Mouse (Mus musculus) gastrocnemius, adult 2 months (tissue): ENCODE data around the gene Nr1h2. TPM values are rescaled to one million over a fixed set of nuclear protein-coding genes. Genes with fewer than 3 reads are reported as not detected.

Experiments used
- DNase-seq: peaks from one replicate; pipeline ENCODE4 v3.0.0; 2022
- H3K27ac ChIP-seq: fragments of 200-600 bp; 2 replicates; pipeline ENCODE4 v1.8.1; 2022; ENCODE audit warnings: mild to moderate bottlenecking
- H3K4me3 ChIP-seq: fragments of 200-600 bp; 2 replicates; pipeline ENCODE4 v1.8.1; 2022; ENCODE audit warnings: mild to moderate bottlenecking, moderate library complexity
- CTCF ChIP-seq: fragments of 200-600 bp; IDR thresholded peaks from 2 replicates; pipeline ENCODE4 v1.8.1; 2022; ENCODE audit warnings: antibody characterized with exemption, mild to moderate bottlenecking, moderate library complexity
- intact Hi-C: fragments of 180-260 bp; cut with DNase I; formaldehyde crosslinking; loops from one replicate; pipeline ENCODE4 v1.15.1; 2025
- total RNA-seq, 2 experiments: library from RNA; stranded (reverse); gene quantifications; 2 replicates each; pipeline ENCODE4 v1.2.3; 2021

Gene Nr1h2
- total RNA-seq, 2 experiments from 2014 or later = 40.6 to 42.7 TPM

- TF ChIP-seq CTCF = no peak
- no peak overlapping the region for H3K27ac ChIP-seq
- DNase-seq = no peak
- no peak overlapping the region for H3K4me3 ChIP-seq
- intact Hi-C loops = no loop called here
These were observed 29.4 kb upstream of the Nr1h2 start for GRCm38 (mm10) chr7:44583146-44583545.

- H3K4me3 ChIP-seq = no peak overlapping the region
- TF ChIP-seq CTCF = no peak
- H3K27ac ChIP-seq = no peak overlapping the region
- DNase-seq = no peak
- intact Hi-C loops = no loop called here
These were observed 29.0 kb upstream of the Nr1h2 start for GRCm38 (mm10) chr7:44582709-44583108.

GRCm38 (mm10) chr7:44581637-44582036 is 27.9 kb upstream of the Nr1h2 start:
- Histone ChIP-seq H3K27ac (no peak overlapping the region), H3K4me3 (no peak overlapping the region)
- no peak for DNase-seq
- intact Hi-C loops = no loop called here
- no peak for TF ChIP-seq CTCF

GRCm38 (mm10) chr7:44576333-44576844 is 22.6 kb upstream of the Nr1h2 start:
- H3K4me3 ChIP-seq = no peak overlapping the region
- TF ChIP-seq CTCF = no peak; the same call in 1 of the 2 replicates
- DNase-seq = no peak
- H3K27ac ChIP-seq = no peak overlapping the region
- intact Hi-C loops = no loop called here

- DNase-seq = no peak
- no peak for TF ChIP-seq CTCF
- Histone ChIP-seq H3K4me3 (no peak overlapping the region), H3K27ac (no peak overlapping the region)
- intact Hi-C loops = no loop called here
These were observed 19.3 kb upstream of the Nr1h2 start for GRCm38 (mm10) chr7:44572956-44573484.

GRCm38 (mm10) chr7:44572213-44572701 is 18.5 kb upstream of the Nr1h2 start, which contains the start of gene Napsa:
Gene Napsa, plus strand, starts transcription at chr7:44572380.
- Histone ChIP-seq H3K4me3 (no peak within 1 kb of the TSS), H3K27ac (no peak within 1 kb of the TSS)
- intact Hi-C loops = no loop called here
- no peak for DNase-seq
- TF ChIP-seq CTCF = no peak

GRCm38 (mm10) chr7:44571811-44572210 is 18.1 kb upstream of the Nr1h2 start:
- Histone ChIP-seq H3K27ac (no peak overlapping the region), H3K4me3 (no peak overlapping the region)
- intact Hi-C loops = no loop called here
- no peak for TF ChIP-seq CTCF
- no peak for DNase-seq

GRCm38 (mm10) chr7:44570989-44571388 is 17.2 kb upstream of the Nr1h2 start:
- TF ChIP-seq CTCF = no peak
- H3K27ac ChIP-seq = no peak overlapping the region
- no peak overlapping the region for H3K4me3 ChIP-seq
- no peak for DNase-seq
- intact Hi-C loops = no loop called here

- DNase-seq = no peak
- no peak for TF ChIP-seq CTCF
- intact Hi-C loops = no loop called here
- Histone ChIP-seq H3K27ac (no peak overlapping the region), H3K4me3 (no peak overlapping the region)
These were observed 15.1 kb upstream of the Nr1h2 start for GRCm38 (mm10) chr7:44568803-44569202.

GRCm38 (mm10) chr7:44565414-44565813 is 11.7 kb upstream of the Nr1h2 start:
- DNase-seq = no peak
- no peak for TF ChIP-seq CTCF
- no peak overlapping the region for H3K27ac ChIP-seq
- no peak overlapping the region for H3K4me3 ChIP-seq
- intact Hi-C loops = no loop called here

- no peak for DNase-seq
- no peak for TF ChIP-seq CTCF
- no peak overlapping the region for H3K4me3 ChIP-seq
- no peak overlapping the region for H3K27ac ChIP-seq
- intact Hi-C loops = loop anchor here (5.0 kb wide), 3 partner anchors 42 to 302 kb away; partner anchors contain the start of genes Gm15517 and Mybpc2
These were observed 10.7 kb upstream of the Nr1h2 start for GRCm38 (mm10) chr7:44564486-44564885.

- H3K4me3 ChIP-seq = no peak overlapping the region
- H3K27ac ChIP-seq = no peak overlapping the region
- intact Hi-C loops = loop anchor here (5.0 kb wide), 3 partner anchors 41 to 301 kb away; partner anchors contain the start of genes Gm15517 and Mybpc2
- no peak for TF ChIP-seq CTCF
- no peak for DNase-seq
These were observed 9.5 kb upstream of the Nr1h2 start for GRCm38 (mm10) chr7:44563284-44563683.

GRCm38 (mm10) chr7:44560435-44561400 is 7.0 kb upstream of the Nr1h2 start:
- DNase-seq = peak; percentile 75
- H3K27ac ChIP-seq = no peak overlapping the region
- peak; percentile 85 for TF ChIP-seq CTCF
- intact Hi-C loops = loop anchor here (5.0 kb wide), 3 partner anchors 38 to 298 kb away; partner anchors contain the start of genes Gm15517 and Mybpc2
- no peak overlapping the region for H3K4me3 ChIP-seq
